ENCODE assay signal across 8 mouse cellular contexts in the genomic region with DNA sequence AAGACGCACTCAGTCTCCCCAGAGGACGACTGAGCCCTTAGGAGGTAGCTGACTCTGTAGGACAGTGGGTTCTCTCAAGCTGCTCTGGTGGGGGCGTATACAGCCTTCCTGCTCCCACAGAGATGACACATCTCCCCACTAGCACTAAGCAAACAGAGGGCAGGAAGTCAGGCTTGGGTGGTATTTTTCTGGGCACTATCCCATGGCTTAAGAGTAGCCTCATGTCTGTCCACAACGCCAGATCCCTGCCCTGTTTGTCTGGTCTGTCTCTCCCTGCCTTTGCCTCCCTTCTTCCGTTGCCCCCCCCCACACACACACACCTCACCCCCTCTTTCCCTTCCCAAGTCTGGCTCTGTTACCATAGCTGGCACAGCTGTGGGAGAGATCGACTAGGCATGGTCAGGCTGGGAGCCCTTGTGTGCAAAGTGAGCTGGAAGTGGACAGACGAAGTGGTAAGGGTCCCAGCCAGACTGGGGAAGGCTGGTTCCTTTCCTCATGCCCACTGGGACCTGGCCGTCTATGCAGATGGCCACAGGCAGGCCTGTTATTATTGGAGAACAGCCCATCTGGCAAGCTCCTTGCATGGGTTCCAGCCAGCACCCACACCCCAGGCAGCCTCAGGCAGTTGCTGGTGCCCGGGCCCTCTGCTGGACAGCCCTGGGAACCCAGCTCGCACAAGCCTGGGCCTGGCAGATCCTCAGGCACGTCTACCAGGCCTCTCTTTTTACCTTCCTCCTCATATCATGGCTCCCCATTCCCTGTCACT. TPM values are rescaled to one million over a fixed set of nuclear protein-coding genes. Genes with fewer than 3 reads are reported as not detected.
DNase-seq lines count a peak whose midpoint lies in the region; ATAC-seq and TF ChIP-seq lines count a peak whose summit lies in the region.

No protein-coding gene starts in this region.

- H3K27me3 ChIP-seq in embryonic facial prominence, embryonic 12.5 days: peaks cover 48% of the 10 kb centered on the region
- H3K27me3 ChIP-seq in liver, embryonic 14.5 days (ENCODE audit: control insufficient read depth, insufficient read depth, low read length): no peaks in the 10 kb centered on the region
- peaks cover 41% of the 10 kb centered on the region for H3K27me3 ChIP-seq in neural tube, embryonic 12.5 days (replicated peaks)

- ATAC-seq in embryonic facial prominence, embryonic 12.5 days (ENCODE audit: insufficient number of reproducible peaks, insufficient read depth, low FRiP score, low TSS enrichment): 0 out of 2 replicates have a peak, but pooled peaks have one; percentile 19
- ATAC-seq in liver, embryonic 14.5 days (ENCODE audit: insufficient read depth): 0 out of 2 replicates have a peak, but pooled peaks have one; percentile 12
- 0 out of 2 replicates have a peak, but pooled peaks have one; percentile 25 for ATAC-seq in neural tube, embryonic 12.5 days (ENCODE audit: low FRiP score, low read depth)

- TF ChIP-seq CTCF in liver, embryonic 14.5 days (IDR thresholded peaks at IDR 0.05; ENCODE audit: low read depth): peak; percentile 93

- no peak overlapping the region for H3K4me3 ChIP-seq in embryonic facial prominence, embryonic 12.5 days
- H3K4me3 ChIP-seq in liver, embryonic 14.5 days (ENCODE audit: insufficient read depth in 1 of 2, low read depth in 2 of 2, low read length in 2 of 2): no peak overlapping the region
- H3K4me3 ChIP-seq in neural tube, embryonic 12.5 days: no peak overlapping the region

- no peaks in the 10 kb centered on the region for H3K36me3 ChIP-seq in embryonic facial prominence, embryonic 12.5 days
- H3K36me3 ChIP-seq in liver, embryonic 14.5 days (replicated peaks; ENCODE audit: control insufficient read depth, insufficient read depth, low read depth): no peaks in the 10 kb centered on the region
- H3K36me3 ChIP-seq in neural tube, embryonic 12.5 days: no peaks in the 10 kb centered on the region

- no peak overlapping the region for H3K9ac ChIP-seq in embryonic facial prominence, embryonic 12.5 days
- peak overlapping the region; percentile 37 for H3K9ac ChIP-seq in liver, embryonic 14.5 days (replicated peaks)
- H3K9ac ChIP-seq in neural tube, embryonic 12.5 days: no peak overlapping the region

- peaks cover 70% of the 10 kb centered on the region for H3K4me1 ChIP-seq in embryonic facial prominence, embryonic 12.5 days
- H3K4me1 ChIP-seq in liver, embryonic 14.5 days (replicated peaks; ENCODE audit: control insufficient read depth in 2 of 2, insufficient read depth in 2 of 2, low read length in 1 of 2): peaks cover 51 to 63% of the 10 kb centered on the region in 2 experiments
- H3K4me1 ChIP-seq in neural tube, embryonic 12.5 days: peaks cover 60% of the 10 kb centered on the region

- no peaks in the 10 kb centered on the region for H3K9me3 ChIP-seq in embryonic facial prominence, embryonic 12.5 days
- no peaks in the 10 kb centered on the region for H3K9me3 ChIP-seq in liver, embryonic 14.5 days (ENCODE audit: control insufficient read depth, low read length)
- H3K9me3 ChIP-seq in neural tube, embryonic 12.5 days: no peaks in the 10 kb centered on the region

- no peak overlapping the region for H3K4me2 ChIP-seq in embryonic facial prominence, embryonic 12.5 days (replicated peaks)
- H3K4me2 ChIP-seq in liver, embryonic 14.5 days (ENCODE audit: low read depth): no peak overlapping the region
- H3K4me2 ChIP-seq in neural tube, embryonic 12.5 days (replicated peaks): peak overlapping the region; percentile 93; the same call in 1 of the 2 replicates

- peak overlapping the region; percentile 51 for H3K27ac ChIP-seq in embryonic facial prominence, embryonic 12.5 days
- peak overlapping the region; percentile 37; the same call in 1 of the 2 replicates for H3K27ac ChIP-seq in liver, embryonic 14.5 days
- peak overlapping the region; percentile 5; the same call in 1 of the 2 replicates for H3K27ac ChIP-seq in neural tube, embryonic 12.5 days

- peak; percentile 93 for DNase-seq in 3134 (ENCODE audit: extremely low read depth, insufficient read length, low spot score)
- peak; percentile 71 for DNase-seq in ZHBTc4 (ENCODE audit: low read depth, low spot score)
- peak; percentile 84 to 87 for DNase-seq in heart, adult 9 months (ENCODE audit: low spot score in 2 of 2)
- DNase-seq in kidney, adult 8-10 months: peak; percentile 78 to 81
- no peak for DNase-seq in liver, embryonic 14.5 days (ENCODE audit: low read depth in 3 of 3, low spot score in 3 of 3)
- peak; percentile 70 for DNase-seq in testis, postnatal 14 days (ENCODE audit: low spot score)

- no peak for TF ChIP-seq EP300 in liver, embryonic 14.5 days (IDR thresholded peaks at IDR 0.05; ENCODE audit: low read depth)

- 26% methylated on average over 11 of the region's 11 CpGs for WGBS in embryonic facial prominence, embryonic 12.5 days
- 39% methylated on average over 11 of the region's 11 CpGs for WGBS in liver, embryonic 14.5 days (ENCODE audit: insufficient replicate concordance)
- 27% methylated on average over 11 of the region's 11 CpGs for WGBS in neural tube, embryonic 12.5 days

RNA-seq across cellular contexts. Expression of gene Slc29a1, which starts 2.6 kb away (rescaled TPM):
- polyA plus RNA-seq in embryonic facial prominence, embryonic 12.5 days (2016; fragmentation: Nextera tagmentation; extraction: Ambion mirVana): 59.1 and 60.5 TPM in 2 replicates
- polyA plus RNA-seq in liver, embryonic 14.5 days (2012; rRNA removed): 152 and 218 TPM in 2 replicates
- polyA plus RNA-seq in liver, embryonic 14.5 days (2014; fragmentation: Nextera tagmentation; extraction: Ambion mirVana): 177 and 188 TPM in 2 replicates
- polyA plus RNA-seq in neural tube, embryonic 12.5 days (2016; fragmentation: Nextera tagmentation; extraction: Ambion mirVana): 44.7 and 47.9 TPM in 2 replicates

RNA-seq across cellular contexts. Expression of gene Mymx, which starts 5.1 kb away (rescaled TPM):
- 9.2 and 10.7 TPM in 2 replicates for polyA plus RNA-seq in embryonic facial prominence, embryonic 12.5 days (2016; fragmentation: Nextera tagmentation; extraction: Ambion mirVana)
- 0.10 TPM in 1 of 2 replicates, not detected in the other for polyA plus RNA-seq in liver, embryonic 14.5 days (2012; rRNA removed)
- not detected in 2 replicates for polyA plus RNA-seq in liver, embryonic 14.5 days (2014; fragmentation: Nextera tagmentation; extraction: Ambion mirVana)
- 4.4 and 6.8 TPM in 2 replicates for polyA plus RNA-seq in neural tube, embryonic 12.5 days (2016; fragmentation: Nextera tagmentation; extraction: Ambion mirVana)

RNA-seq across cellular contexts. Expression of gene Hsp90ab1, which starts 23.7 kb away (rescaled TPM):
- polyA plus RNA-seq in embryonic facial prominence, embryonic 12.5 days (2016; fragmentation: Nextera tagmentation; extraction: Ambion mirVana): 1,470 and 1,480 TPM in 2 replicates
- 287 and 369 TPM in 2 replicates for polyA plus RNA-seq in liver, embryonic 14.5 days (2012; rRNA removed)
- 531 and 582 TPM in 2 replicates for polyA plus RNA-seq in liver, embryonic 14.5 days (2014; fragmentation: Nextera tagmentation; extraction: Ambion mirVana)
- 1,381 and 1,470 TPM in 2 replicates for polyA plus RNA-seq in neural tube, embryonic 12.5 days (2016; fragmentation: Nextera tagmentation; extraction: Ambion mirVana)

RNA-seq across cellular contexts. Expression of gene Slc35b2, which starts 33.1 kb away (rescaled TPM):
- polyA plus RNA-seq in embryonic facial prominence, embryonic 12.5 days (2016; fragmentation: Nextera tagmentation; extraction: Ambion mirVana): 108 and 109 TPM in 2 replicates
- 27.6 and 29.9 TPM in 2 replicates for polyA plus RNA-seq in liver, embryonic 14.5 days (2012; rRNA removed)
- polyA plus RNA-seq in liver, embryonic 14.5 days (2014; fragmentation: Nextera tagmentation; extraction: Ambion mirVana): 44.8 and 46.4 TPM in 2 replicates
- polyA plus RNA-seq in neural tube, embryonic 12.5 days (2016; fragmentation: Nextera tagmentation; extraction: Ambion mirVana): 87.6 and 90.5 TPM in 2 replicates

RNA-seq across cellular contexts. Expression of gene Nfkbie, which starts 41.3 kb away (rescaled TPM):
- polyA plus RNA-seq in embryonic facial prominence, embryonic 12.5 days (2016; fragmentation: Nextera tagmentation; extraction: Ambion mirVana): 6.7 and 8.3 TPM in 2 replicates
- 0.62 and 0.65 TPM in 2 replicates for polyA plus RNA-seq in liver, embryonic 14.5 days (2012; rRNA removed)
- 0.66 TPM in 2 replicates for polyA plus RNA-seq in liver, embryonic 14.5 days (2014; fragmentation: Nextera tagmentation; extraction: Ambion mirVana)
- 7.4 and 7.5 TPM in 2 replicates for polyA plus RNA-seq in neural tube, embryonic 12.5 days (2016; fragmentation: Nextera tagmentation; extraction: Ambion mirVana)

Comparison
In these comparisons a context has a peak if more than half of its experiments do, and no peak if none do; other contexts are left out.
1. DNase-seq: peak in 3134 (single experiment), ZHBTc4 (single experiment), heart, adult 9 months (2 of 2), kidney, adult 8-10 months (2 of 2) and testis, postnatal 14 days (single experiment); none in liver, embryonic 14.5 days (0 of 3).
2. Peak in every context shown above with its lines, with median percentiles within 50 percentile points of each other: ATAC-seq and H3K27ac ChIP-seq.